Mouse (Mus musculus) kidney, embryonic 14.5 days (tissue): ENCODE results near the gene Zdhhc24. TPM values are rescaled to one million over a fixed set of nuclear protein-coding genes. Genes with fewer than 3 reads are reported as not detected.

ENCODE experiments used
- ATAC-seq: fragments of 200-750 bp; cut with Nextera tagmentation; 2 replicates; pipeline ENCODE4 v1.8.0; 2017; ENCODE audit warnings: moderate number of reproducible peaks, mild to moderate bottlenecking, moderate TSS enrichment, moderate library complexity; ENCODE audit not compliant: low FRiP score, low TSS enrichment
- H3K27ac ChIP-seq: fragments of 300-500 bp; sonication (generic); 2 replicates; pipeline ENCODE4 v1.5.1; 2014; ENCODE audit warnings: low read depth, mild to moderate bottlenecking, low read length, moderate library complexity, mixed read lengths
- H3K27me3 ChIP-seq: fragments of 300-500 bp; sonication (generic); 2 replicates; pipeline ENCODE4 v1.6.1; 2014; ENCODE audit warnings: mild to moderate bottlenecking, low read length; ENCODE audit not compliant: control insufficient read depth, insufficient read depth
- H3K36me3 ChIP-seq: fragments of 300-500 bp; sonication (generic); 2 replicates; pipeline ENCODE4 v1.6.1; 2014; ENCODE audit warnings: low read length, mixed read lengths; ENCODE audit not compliant: control insufficient read depth, insufficient read depth
- H3K4me1 ChIP-seq: fragments of 300-500 bp; sonication (generic); 2 replicates; pipeline ENCODE4 v1.6.1; 2014; ENCODE audit warnings: low read length, mixed read lengths; ENCODE audit not compliant: control insufficient read depth, insufficient read depth
- H3K4me2 ChIP-seq: fragments of 300-500 bp; sonication (generic); replicated peaks from 2 replicates; pipeline ENCODE4 v1.6.1; 2014; ENCODE audit warnings: low read depth, mild to moderate bottlenecking, low read length
- H3K4me3 ChIP-seq: fragments of 300-500 bp; sonication (generic); 2 replicates; pipeline ENCODE4 v1.5.1; 2014; ENCODE audit warnings: mild to moderate bottlenecking, low read length
- H3K9ac ChIP-seq: fragments of 300-500 bp; sonication (generic); 2 replicates; pipeline ENCODE4 v1.6.1; 2014; ENCODE audit warnings: low read depth, mild to moderate bottlenecking, low read length, moderate library complexity
- H3K9me3 ChIP-seq: fragments of 300-500 bp; sonication (generic); 2 replicates; pipeline ENCODE4 v1.6.1; 2016; ENCODE audit warnings: low read length; ENCODE audit not compliant: control insufficient read depth
- WGBS: fragments of 180-500 bp; shearing (Covaris S2); extraction: QIAGEN DNeasy Blood & Tissue Kit; methylation state at CpG from one replicate; pipeline ENCODE4 v1.1.7; 2014; 5-methylcytosine and 5-hydroxymethylcytosine counted together
- polyA plus RNA-seq: library from polyadenylated mRNA; unstranded; fragments of >200 nt; fragmentation: Nextera tagmentation; extraction: Ambion mirVana; gene quantifications from 2 replicates; pipeline ENCODE4 v1.2.1, GENCODE M21; 2014

Zdhhc24 gene
- polyA plus RNA-seq, 1 experiment from 2014 or later: 9.4 TPM

GRCm38 (mm10) chr19:4842611-4843010 lies 35.9 kb upstream of the Zdhhc24 start:
- H3K4me1 ChIP-seq: 0 out of 2 replicates have a peak, but pooled peaks cover 7% of the 10 kb centered on the region
- H3K9ac ChIP-seq: no peak overlapping the region
- H3K9me3 ChIP-seq: no peaks in the 10 kb centered on the region
- no peak overlapping the region for H3K4me2 ChIP-seq
- no peak overlapping the region for H3K27ac ChIP-seq
- 70% methylated on average over 2 of the region's 2 CpGs for WGBS
- no peaks in the 10 kb centered on the region for H3K36me3 ChIP-seq
- peaks cover 9% of the 10 kb centered on the region for H3K27me3 ChIP-seq
- ATAC-seq: no peak
- H3K4me3 ChIP-seq: no peak overlapping the region

DNA sequence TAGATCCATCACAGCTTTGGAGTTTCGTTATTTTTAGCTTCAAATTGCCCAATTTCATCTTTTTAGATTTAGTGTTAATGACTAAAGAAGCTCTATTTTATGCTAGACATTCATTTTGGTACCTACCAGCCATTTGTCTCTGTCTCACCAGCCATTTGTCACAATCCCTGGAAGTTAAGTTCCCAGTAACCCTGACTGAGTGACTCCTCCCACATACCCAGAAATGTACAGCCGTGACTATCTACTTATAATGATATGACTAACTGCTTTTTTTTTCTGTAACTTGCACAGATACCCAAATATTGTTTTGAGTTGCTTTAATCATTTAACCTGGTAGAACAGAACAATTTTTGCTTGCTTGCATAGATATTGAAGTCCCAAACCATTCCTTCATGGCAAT lies 32.6 kb upstream of the Zdhhc24 start:
- H3K36me3 ChIP-seq: no peaks in the 10 kb centered on the region
- no peaks in the 10 kb centered on the region; the same call in 1 of the 2 replicates for H3K27me3 ChIP-seq
- no peak overlapping the region for H3K4me2 ChIP-seq
- H3K27ac ChIP-seq: no peak overlapping the region
- H3K4me3 ChIP-seq: no peak overlapping the region
- H3K4me1 ChIP-seq: no peaks in the 10 kb centered on the region
- no peak overlapping the region for H3K9ac ChIP-seq
- ATAC-seq: no peak
- WGBS: 55% methylated on average over 2 of the region's 2 CpGs
- no peaks in the 10 kb centered on the region for H3K9me3 ChIP-seq

- no peaks in the 10 kb centered on the region for H3K36me3 ChIP-seq
- ATAC-seq: no peak
- no peaks in the 10 kb centered on the region for H3K9me3 ChIP-seq
Measured at GRCm38 (mm10) chr19:4847490-4847889, 31.0 kb upstream of the Zdhhc24 start.

DNA sequence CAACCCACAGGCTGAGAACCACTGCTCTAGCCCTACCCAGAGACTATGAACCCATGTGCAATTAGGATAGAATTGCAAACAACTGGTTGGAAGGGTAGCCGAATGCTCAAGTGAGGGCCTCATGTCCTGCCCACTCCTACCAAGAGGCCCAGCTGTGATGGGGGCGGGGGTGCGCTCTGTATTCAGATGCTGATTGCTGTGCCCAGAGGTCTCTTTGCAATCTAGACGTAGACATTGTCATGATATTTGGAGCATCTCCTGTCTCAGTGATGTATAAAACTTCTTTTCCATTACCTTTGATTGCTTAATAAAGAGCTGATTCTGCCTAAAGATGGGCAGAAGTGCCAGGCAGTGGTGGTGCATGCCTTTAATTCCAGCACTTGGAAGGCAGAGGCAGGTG lies 28.7 kb upstream of the Zdhhc24 start:
- no peak overlapping the region for H3K9ac ChIP-seq
- no peaks in the 10 kb centered on the region for H3K36me3 ChIP-seq
- H3K4me2 ChIP-seq: no peak overlapping the region
- H3K27me3 ChIP-seq: no peaks in the 10 kb centered on the region
- H3K9me3 ChIP-seq: no peaks in the 10 kb centered on the region
- peaks cover 3% of the 10 kb centered on the region; the same call in 1 of the 2 replicates for H3K4me1 ChIP-seq
- no peak for ATAC-seq
- WGBS: 48% methylated on average over 4 of the region's 4 CpGs
- H3K4me3 ChIP-seq: no peak overlapping the region
- no peak overlapping the region for H3K27ac ChIP-seq

More at GRCm38 (mm10) chr19:4847490-4847889, 31.0 kb upstream of the Zdhhc24 start:
- 35% methylated on average over 7 of the region's 7 CpGs for WGBS
- Histone ChIP-seq H3K27ac (no peak overlapping the region), H3K4me2 (no peak overlapping the region), H3K27me3 (no peaks in the 10 kb centered on the region), H3K4me3 (no peak overlapping the region), H3K9ac (no peak overlapping the region), H3K4me1 (no peaks in the 10 kb centered on the region)

DNA sequence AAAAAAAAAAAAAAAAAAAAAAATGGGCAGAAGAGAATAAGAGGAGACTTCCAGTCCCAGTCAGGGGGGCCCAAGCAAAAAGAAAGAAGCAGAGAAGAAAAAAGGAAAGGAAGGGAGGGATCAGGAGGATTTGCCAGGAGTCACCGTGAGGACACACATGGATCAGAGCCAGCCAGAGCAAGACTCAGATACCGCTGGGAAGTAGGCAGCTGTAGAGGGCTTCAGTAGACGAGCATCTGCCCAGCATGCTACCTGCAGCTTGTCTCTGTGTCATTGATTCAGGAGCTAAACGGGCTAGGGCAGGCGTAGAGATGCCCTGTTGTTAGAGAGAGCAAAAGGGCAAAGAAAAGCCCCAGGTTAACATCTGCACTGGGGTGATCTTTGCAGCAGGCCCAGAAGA lies 28.2 kb upstream of the Zdhhc24 start:
- H3K36me3 ChIP-seq: no peaks in the 10 kb centered on the region
- no peak overlapping the region for H3K27ac ChIP-seq
- no peak overlapping the region for H3K4me2 ChIP-seq
- no peaks in the 10 kb centered on the region for H3K27me3 ChIP-seq
- H3K9me3 ChIP-seq: no peaks in the 10 kb centered on the region
- H3K4me1 ChIP-seq: peaks cover 3% of the 10 kb centered on the region; the same call in 1 of the 2 replicates
- ATAC-seq: no peak
- 54% methylated on average over 5 of the region's 5 CpGs for WGBS
- no peak overlapping the region for H3K9ac ChIP-seq
- no peak overlapping the region for H3K4me3 ChIP-seq

GRCm38 (mm10) chr19:4854552-4855469 lies 23.7 kb upstream of the Zdhhc24 start, which contains the start of gene Ctsf:
Ctsf (plus strand) TSS chr19:4855130.
- Histone ChIP-seq H3K4me3 (peak within 1 kb of the TSS; percentile 51), H3K9ac (peak within 1 kb of the TSS; percentile 71), H3K4me2 (peak within 1 kb of the TSS; percentile 82), H3K4me1 (peaks cover 3% of the 10 kb centered on the region; the same call in 1 of the 2 replicates), H3K27me3 (no peaks in the 10 kb centered on the region), H3K36me3 (no peaks in the 10 kb centered on the region), H3K27ac (no peak within 1 kb of the TSS), H3K9me3 (no peaks in the 10 kb centered on the region)
- ATAC-seq: peak; percentile 92
- 3% methylated on average over 45 of the region's 45 CpGs for WGBS

- no peaks in the 10 kb centered on the region for H3K36me3 ChIP-seq
- peaks cover 3% of the 10 kb centered on the region; the same call in 1 of the 2 replicates for H3K4me1 ChIP-seq
- peak overlapping the region; percentile 51 for H3K4me3 ChIP-seq
- H3K27me3 ChIP-seq: no peaks in the 10 kb centered on the region
- no peaks in the 10 kb centered on the region for H3K9me3 ChIP-seq
- peak overlapping the region; percentile 71 for H3K9ac ChIP-seq
- peak; percentile 71 for ATAC-seq
- peak overlapping the region; percentile 82 for H3K4me2 ChIP-seq
- H3K27ac ChIP-seq: no peak overlapping the region
- WGBS: 3% methylated on average over 14 of the region's 14 CpGs
Measured at GRCm38 (mm10) chr19:4855470-4855820, 23.0 kb upstream of the Zdhhc24 start.

- no peaks in the 10 kb centered on the region for H3K9me3 ChIP-seq
- H3K4me2 ChIP-seq: peak overlapping the region; percentile 82; the same call in 1 of the 2 replicates
- WGBS: 77% methylated on average over 4 of the region's 4 CpGs
Measured at GRCm38 (mm10) chr19:4855951-4856350, 22.5 kb upstream of the Zdhhc24 start.

DNA sequence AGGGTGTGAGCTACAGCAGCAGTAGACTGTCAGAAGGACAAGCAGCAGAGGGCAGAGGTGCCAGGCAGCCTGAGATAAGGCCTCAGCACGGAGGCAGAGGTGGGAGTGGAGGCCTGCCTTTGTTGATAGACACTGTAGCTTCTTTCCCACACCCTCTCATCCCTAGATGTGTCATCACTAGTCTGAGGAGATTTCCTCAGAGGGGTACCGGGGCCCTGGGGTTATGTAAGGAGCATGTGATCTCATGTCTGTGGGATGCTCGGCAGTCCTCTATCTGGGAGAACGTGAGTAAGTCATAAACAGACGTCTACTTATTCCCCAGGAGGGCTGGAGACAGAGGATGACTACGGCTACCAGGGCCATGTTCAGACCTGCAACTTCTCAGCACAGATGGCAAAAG lies 19.4 kb upstream of the Zdhhc24 start:
- H3K4me2 ChIP-seq: no peak overlapping the region
- 65% methylated on average over 6 of the region's 6 CpGs for WGBS
- no peaks in the 10 kb centered on the region for H3K36me3 ChIP-seq
- no peaks in the 10 kb centered on the region for H3K9me3 ChIP-seq
- H3K27me3 ChIP-seq: no peaks in the 10 kb centered on the region
- H3K4me3 ChIP-seq: no peak overlapping the region
- ATAC-seq: no peak
- peaks cover 3% of the 10 kb centered on the region; the same call in 1 of the 2 replicates for H3K4me1 ChIP-seq
- no peak overlapping the region for H3K27ac ChIP-seq
- no peak overlapping the region for H3K9ac ChIP-seq

More at GRCm38 (mm10) chr19:4855951-4856350, 22.5 kb upstream of the Zdhhc24 start:
- Histone ChIP-seq H3K9ac (no peak overlapping the region), H3K27me3 (no peaks in the 10 kb centered on the region), H3K36me3 (no peaks in the 10 kb centered on the region), H3K4me3 (peak overlapping the region; percentile 51; the same call in 1 of the 2 replicates), H3K4me1 (peaks cover 3% of the 10 kb centered on the region; the same call in 1 of the 2 replicates), H3K27ac (no peak overlapping the region)
- no peak for ATAC-seq
